Mouse (Mus musculus) ES-E14 (cell line): ENCODE measurements around the gene Prss16. TPM values are rescaled to one million over a fixed set of nuclear protein-coding genes. Genes with fewer than 3 reads are reported as not detected.

ENCODE experiments used
- DNase-seq: peaks from one replicate; pipeline ENCODE4 v3.0.0-alpha.2; 2013; ENCODE audit warnings: low read depth, low spot score
- H3K27ac ChIP-seq: 2 replicates; pipeline ENCODE4 v1.5.1; 2012; ENCODE audit warnings: low read depth, mild to moderate bottlenecking, low read length, moderate library complexity, mixed read lengths; ENCODE audit not compliant: poor library complexity, insufficient read depth, severe bottlenecking
- H3K36me3 ChIP-seq: 2 replicates; pipeline ENCODE4 v1.6.1; 2012; ENCODE audit warnings: mild to moderate bottlenecking, low read length, moderate library complexity, mixed read lengths; ENCODE audit not compliant: control insufficient read depth, poor library complexity, insufficient read depth, severe bottlenecking
- H3K4me1 ChIP-seq, 2 experiments: fragments of 150-350 bp in 1 of 2; sonication (generic) in 1 of 2; 2 replicates each; pipeline ENCODE4 v1.6.1; 2012; ENCODE audit warnings: low read length in 2 of 2, mild to moderate bottlenecking in 1 of 2, mixed read lengths in 1 of 2; ENCODE audit not compliant: control insufficient read depth in 2 of 2, insufficient read depth in 2 of 2, poor library complexity in 1 of 2
- H3K4me3 ChIP-seq, 2 experiments: fragments of 150-350 bp in 1 of 2; sonication (generic) in 1 of 2; 2 replicates each; pipeline ENCODE4 v1.5.1; 2012; ENCODE audit warnings: low read length in 2 of 2, low read depth in 1 of 2, mild to moderate bottlenecking in 1 of 2, mixed read lengths in 1 of 2; ENCODE audit not compliant: insufficient read depth in 1 of 2, poor library complexity in 1 of 2, severe bottlenecking in 1 of 2
- H3K9ac ChIP-seq: 2 replicates; pipeline ENCODE4 v1.6.1; 2012; ENCODE audit warnings: low read depth, mild to moderate bottlenecking, low read length, mixed read lengths; ENCODE audit not compliant: poor library complexity, insufficient read depth, severe bottlenecking
- H3K9me3 ChIP-seq: fragments of 150-350 bp; sonication (generic); 2 replicates; pipeline ENCODE4 v1.6.1; 2012; ENCODE audit warnings: low read depth, mild to moderate bottlenecking, low read length; ENCODE audit not compliant: control insufficient read depth, insufficient read depth
- CHD2 ChIP-seq: IDR thresholded peaks from 2 replicates; pipeline ENCODE4 v1.6.1; 2014; ENCODE audit warnings: mild to moderate bottlenecking, low read depth, low read length, inconsistent platforms
- HCFC1 ChIP-seq: IDR thresholded peaks from 2 replicates; pipeline ENCODE4 v1.6.1; 2012; ENCODE audit warnings: low read length, inconsistent platforms, borderline replicate concordance; ENCODE audit not compliant: insufficient read depth
- MAFK ChIP-seq: IDR thresholded peaks from 2 replicates; pipeline ENCODE4 v1.6.1; 2014; ENCODE audit warnings: mild to moderate bottlenecking, low read depth, low read length, inconsistent platforms; ENCODE audit not compliant: insufficient read depth
- ZC3H11A ChIP-seq: IDR thresholded peaks from 2 replicates; pipeline ENCODE4 v1.6.1; 2012; ENCODE audit warnings: low read depth, mild to moderate bottlenecking, inconsistent platforms, low read length, borderline replicate concordance
- ZNF384 ChIP-seq: IDR thresholded peaks from 2 replicates; pipeline ENCODE4 v1.6.1; 2012; ENCODE audit warnings: low read depth, low read length, inconsistent platforms
- in situ Hi-C, 2 experiments: fragments of 600-800 bp; cut with MboI; formaldehyde crosslinking; loops; one replicate each; pipeline ENCODE4 v1.15.1; 2025; ENCODE audit warnings: low sequenced_read_pairs in 2 of 2, inconsistent platforms in 1 of 2; ENCODE audit not compliant: unreplicated experiment in 2 of 2
- total RNA-seq: library from RNA; depleted of rRNA; stranded (reverse); fragments of 300-350 nt; gene quantifications from 2 replicates; pipeline ENCODE4 v1.2.3, GENCODE M21; 2012; rRNA removed

Prss16 gene
- total RNA-seq = 2.6 and 2.9 TPM in 2 replicates

DNA sequence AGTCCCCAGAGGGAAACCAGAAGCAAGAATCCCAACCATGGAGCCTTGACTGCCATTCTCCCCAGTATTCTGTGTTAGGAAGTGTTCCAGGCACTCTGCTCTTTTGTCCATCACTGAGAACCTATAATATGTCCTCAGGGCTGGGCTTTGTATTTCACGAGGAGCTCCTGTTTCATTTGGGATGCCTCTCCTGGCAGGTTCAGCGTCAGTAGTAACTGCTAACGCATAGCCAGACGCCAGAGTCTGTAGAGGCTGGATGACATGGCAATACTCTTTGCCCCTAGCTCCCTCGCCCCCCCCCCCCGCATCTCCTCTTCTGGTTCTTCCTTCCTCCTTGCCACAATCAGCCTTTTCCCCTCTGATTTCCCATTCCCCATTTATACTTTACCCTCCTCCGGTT, at the start of gene Prss16:
Gene Prss16, minus strand, starts transcription at position 101 of the 400 bp plus-strand sequence.
- Histone ChIP-seq H3K27ac (no peak within 1 kb of the TSS), H3K9me3 (no peaks in the 10 kb centered on the region)
- in situ Hi-C loops = loop anchor here in 1 of 2 experiments (5.0 to 25.0 kb wide), 2 partner anchors 37 to 747 kb away; no protein-coding TSS in a partner anchor

DNA sequence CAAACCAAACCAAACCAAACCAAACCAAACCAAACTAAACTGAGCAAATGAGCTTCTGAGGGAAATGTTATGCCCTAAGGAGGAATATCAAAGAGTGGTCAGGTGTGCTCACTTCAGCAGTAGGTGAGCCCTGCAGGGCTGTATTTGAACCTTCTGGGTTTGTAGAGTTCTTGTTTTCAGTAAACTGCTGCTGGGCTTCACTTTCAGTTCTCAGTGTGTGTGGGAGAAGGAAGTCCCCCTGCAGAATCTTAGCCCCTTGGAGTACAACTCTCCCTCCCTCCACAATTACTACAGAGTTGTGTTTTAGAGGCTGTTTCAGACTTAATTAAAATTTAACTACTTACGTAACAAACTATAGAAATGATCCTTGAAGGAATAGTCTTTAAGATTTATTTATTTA, 44.2 kb upstream of the Prss16 start:
- Histone ChIP-seq H3K9ac (no peak overlapping the region), H3K4me1 (no peaks in the 10 kb centered on the region), H3K4me3 (no peak overlapping the region), H3K27ac (no peak overlapping the region), H3K36me3 (no peaks in the 10 kb centered on the region), H3K9me3 (no peaks in the 10 kb centered on the region)
- no peak for DNase-seq
- in situ Hi-C loops = loop anchor here in 1 of 2 experiments (10.0 kb wide), 1 partner anchor 1351 kb away; no protein-coding TSS in a partner anchor
- TF ChIP-seq ZNF384 (no peak), ZC3H11A (no peak), CHD2 (no peak), HCFC1 (no peak), MAFK (no peak)

More for the DNA sequence above, at the start of gene Prss16:
- Histone ChIP-seq H3K4me3 (no peak within 1 kb of the TSS), H3K9ac (no peak within 1 kb of the TSS), H3K36me3 (no peaks in the 10 kb centered on the region), H3K4me1 (peaks cover 0 to 4% of the 10 kb centered on the region in 2 experiments; a peak in 1 of 4 replicates)
- no peak for DNase-seq
- TF ChIP-seq ZNF384 = no peak

DNA sequence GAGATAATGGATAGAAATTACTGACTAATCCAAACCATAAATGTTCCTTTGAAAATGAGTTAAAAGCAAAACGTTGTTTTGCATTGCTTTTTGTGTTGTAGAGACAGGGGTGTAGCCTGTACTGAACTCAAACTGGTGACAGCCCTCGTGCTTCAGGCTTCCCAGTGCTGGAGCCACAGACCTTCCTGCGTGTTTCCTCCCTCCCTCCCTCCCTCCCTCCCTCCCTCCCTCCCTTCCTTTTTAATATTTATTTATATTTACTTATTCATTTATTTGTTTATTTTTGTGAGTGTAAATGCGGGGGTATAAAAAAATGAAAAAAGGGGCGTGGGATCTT, 41.9 kb upstream of the Prss16 start:
- Histone ChIP-seq H3K4me3 (peak overlapping the region in 1 of 2 experiments; percentile 83; a peak in 3 of 4 replicates), H3K4me1 (no peaks in the 10 kb centered on the region), H3K27ac (no peak overlapping the region), H3K9me3 (no peaks in the 10 kb centered on the region), H3K36me3 (no peaks in the 10 kb centered on the region), H3K9ac (no peak overlapping the region)
- in situ Hi-C loops = loop anchor here in 1 of 2 experiments (10.0 kb wide), 1 partner anchor 1353 kb away; no protein-coding TSS in a partner anchor
- TF ChIP-seq CHD2 (no peak), HCFC1 (no peak), ZNF384 (no peak), ZC3H11A (no peak), MAFK (no peak)
- DNase-seq = no peak

DNA sequence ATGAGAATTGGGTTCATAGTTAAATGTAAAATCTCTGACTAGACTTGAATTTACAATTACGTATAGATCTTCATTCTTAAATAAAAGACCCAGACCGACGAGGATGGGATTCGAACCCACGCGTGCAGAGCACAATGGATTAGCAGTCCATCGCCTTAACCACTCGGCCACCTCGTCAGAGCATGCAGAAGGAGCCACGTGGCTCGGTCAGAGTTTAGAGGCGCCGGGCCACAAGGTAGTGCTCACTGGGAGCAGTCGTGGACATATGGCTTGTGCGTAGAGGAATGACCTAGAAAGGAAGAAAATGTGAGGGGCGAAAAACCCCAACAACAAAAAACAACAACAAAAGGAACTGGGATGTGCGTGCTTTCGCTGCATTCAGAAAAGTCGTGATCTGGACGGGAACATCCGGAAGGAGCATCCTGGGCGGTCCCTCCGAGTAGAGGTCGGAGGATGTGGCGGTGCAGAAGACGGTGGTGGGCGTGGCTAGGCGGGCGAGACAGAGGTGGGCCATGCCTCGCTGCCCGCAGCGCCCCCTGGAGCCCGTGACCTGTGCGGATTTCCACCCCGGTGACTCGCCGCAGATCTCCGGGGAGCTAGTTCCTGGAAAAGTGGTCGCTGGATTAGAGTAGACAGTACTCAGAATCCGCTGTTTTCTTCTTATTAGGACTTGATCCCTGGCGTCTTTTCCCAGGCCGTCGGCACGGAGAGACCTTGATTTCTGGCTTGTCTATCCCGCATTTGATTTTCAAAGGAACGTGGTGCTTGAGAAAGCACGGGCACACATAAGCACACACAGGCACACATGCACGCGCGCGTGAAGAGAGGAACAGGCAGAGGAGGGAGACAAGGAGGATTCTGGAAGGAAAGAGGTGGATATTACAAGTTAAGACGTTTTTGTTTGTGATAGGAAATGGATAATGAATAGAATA, 41.3 kb upstream of the Prss16 start:
- in situ Hi-C loops = loop anchor here in 1 of 2 experiments (10.0 kb wide), 1 partner anchor 1354 kb away; no protein-coding TSS in a partner anchor
- H3K9ac ChIP-seq = peak overlapping the region; percentile 70
- no peaks in the 10 kb centered on the region for H3K9me3 ChIP-seq
- TF ChIP-seq CHD2 (no peak; the same call in 1 of the 2 replicates), HCFC1 (peak; percentile 62; the same call in 1 of the 2 replicates), MAFK (peak; percentile 59; the same call in 1 of the 2 replicates)
- H3K27ac ChIP-seq = no peak overlapping the region
- peak overlapping the region; percentile 64 to 83 for H3K4me3 ChIP-seq
- peak; percentile 94 for DNase-seq
- no peaks in the 10 kb centered on the region for H3K36me3 ChIP-seq
- H3K4me1 ChIP-seq = no peaks in the 10 kb centered on the region
